Mouse (Mus musculus) lung, adult 2 months (tissue): ENCODE measurements around the gene Trit1. TPM values are rescaled to one million over a fixed set of nuclear protein-coding genes. Genes with fewer than 3 reads are reported as not detected.

Source experiments
- DNase-seq: peaks from one replicate; pipeline ENCODE4 v3.0.0; 2022
- H3K4me1 ChIP-seq: fragments of 200-500 bp; 2 replicates; pipeline ENCODE4 v1.6.1; 2011; ENCODE audit warnings: low read length; ENCODE audit not compliant: control insufficient read depth, insufficient read depth
- H3K4me3 ChIP-seq: fragments of 200-500 bp; replicated peaks from 2 replicates; pipeline ENCODE3; 2011; ENCODE audit warnings: low read depth, mild to moderate bottlenecking, control low read depth, low read length; ENCODE audit errors: extremely low read depth
- CTCF ChIP-seq: fragments of 200-500 bp; IDR thresholded peaks from 2 replicates; pipeline ENCODE4 v1.5.1; 2011; ENCODE audit warnings: mild to moderate bottlenecking, low read length, control low read depth; ENCODE audit not compliant: insufficient read depth
- POLR2A ChIP-seq: fragments of 200-500 bp; IDR thresholded peaks from 2 replicates; pipeline ENCODE4 v1.6.1; 2011; ENCODE audit warnings: low read depth, mild to moderate bottlenecking, control low read depth, low read length, borderline replicate concordance; ENCODE audit errors: extremely low read depth
- WGBS: fragments of 180-500 bp; shearing (Covaris S2); methylation state at CpG from one replicate; pipeline ENCODE4 v1.1.7; 2018; 5-methylcytosine and 5-hydroxymethylcytosine counted together
- polyA plus RNA-seq: library from polyadenylated mRNA; depleted of rRNA; stranded (reverse); fragments of >200 nt; gene quantifications from 2 replicates; pipeline ENCODE4 v1.2.3, GENCODE M21; 2012

The Trit1 gene
- polyA plus RNA-seq, 1 experiment, result 4.5 TPM

GRCm38 (mm10) chr4:123013346-123013945 lies 3.0 kb upstream of the Trit1 start:
- 71% methylated on average over 5 of the region's 5 CpGs for WGBS
- DNase-seq, result no peak
- TF ChIP-seq POLR2A, result no peak
- no peak for TF ChIP-seq CTCF
- Histone ChIP-seq H3K4me1 (peaks cover 4% of the 10 kb centered on the region), H3K4me3 (no peak overlapping the region)

GRCm38 (mm10) chr4:123013949-123014406 lies 2.4 kb upstream of the Trit1 start:
- Histone ChIP-seq H3K4me1 (peaks cover 8% of the 10 kb centered on the region), H3K4me3 (no peak overlapping the region)
- WGBS, result 41% methylated on average over 3 of the region's 3 CpGs
- TF ChIP-seq POLR2A (no peak), CTCF (no peak)
- DNase-seq, result no peak

GRCm38 (mm10) chr4:123014501-123015282 lies 1.7 kb upstream of the Trit1 start:
- DNase-seq, result no peak
- 43% methylated on average over 7 of the region's 7 CpGs for WGBS
- Histone ChIP-seq H3K4me3 (no peak overlapping the region), H3K4me1 (peaks cover 12% of the 10 kb centered on the region)
- TF ChIP-seq POLR2A (no peak), CTCF (no peak)

- Histone ChIP-seq H3K4me1 (peaks cover 13% of the 10 kb centered on the region), H3K4me3 (no peak overlapping the region)
- WGBS, result 93% methylated on average over 3 of the region's 3 CpGs
- TF ChIP-seq CTCF (no peak), POLR2A (no peak)
- no peak for DNase-seq
Observed at GRCm38 (mm10) chr4:123021591-123021990, 5.2 kb downstream of the Trit1 start.

- Histone ChIP-seq H3K4me3 (no peak overlapping the region), H3K4me1 (peaks cover 12% of the 10 kb centered on the region)
- TF ChIP-seq POLR2A, result no peak
- no peak for TF ChIP-seq CTCF
- WGBS, result 75% methylated on average over 1 of the region's 1 CpGs
- no peak for DNase-seq
Observed at GRCm38 (mm10) chr4:123022896-123023295, 6.5 kb downstream of the Trit1 start.

GRCm38 (mm10) chr4:123025418-123025817 lies 9.0 kb downstream of the Trit1 start:
- TF ChIP-seq CTCF (no peak), POLR2A (no peak)
- H3K4me3 ChIP-seq, result no peak overlapping the region
- 61% methylated on average over 2 of the region's 2 CpGs for WGBS

GRCm38 (mm10) chr4:123026161-123026560 lies 9.8 kb downstream of the Trit1 start:
- no peak for DNase-seq
- TF ChIP-seq POLR2A, result no peak
- no peak for TF ChIP-seq CTCF
- WGBS, result 87% methylated on average over 13 of the region's 13 CpGs

More at GRCm38 (mm10) chr4:123025418-123025817, 9.0 kb downstream of the Trit1 start:
- no peak for DNase-seq
- peaks cover 2% of the 10 kb centered on the region; the same call in 1 of the 2 replicates for H3K4me1 ChIP-seq

GRCm38 (mm10) chr4:123026597-123026996 lies 10.2 kb downstream of the Trit1 start:
- peaks cover 2% of the 10 kb centered on the region; the same call in 1 of the 2 replicates for H3K4me1 ChIP-seq
- WGBS, result 65% methylated on average over 4 of the region's 4 CpGs
- no peak for TF ChIP-seq CTCF
- TF ChIP-seq POLR2A, result no peak
- no peak overlapping the region for H3K4me3 ChIP-seq
- no peak for DNase-seq

More at GRCm38 (mm10) chr4:123026161-123026560, 9.8 kb downstream of the Trit1 start:
- H3K4me3 ChIP-seq, result no peak overlapping the region
- peaks cover 2% of the 10 kb centered on the region; the same call in 1 of the 2 replicates for H3K4me1 ChIP-seq

GRCm38 (mm10) chr4:123034841-123035240 lies 18.4 kb downstream of the Trit1 start:
- no peak for DNase-seq
- WGBS, result 84% methylated on average over 2 of the region's 2 CpGs
- Histone ChIP-seq H3K4me3 (no peak overlapping the region), H3K4me1 (peaks cover 3% of the 10 kb centered on the region; the same call in 1 of the 2 replicates)
- TF ChIP-seq CTCF (no peak), POLR2A (no peak)
